Mouse (Mus musculus) lung, adult 2 months (tissue): ENCODE measurements around the gene Mapkbp1.

Experiments used
- CTCF ChIP-seq: fragments of 200-500 bp; IDR thresholded peaks from 2 replicates; pipeline ENCODE4 v1.5.1; 2011; ENCODE audit warnings: mild to moderate bottlenecking, low read length, control low read depth; ENCODE audit not compliant: insufficient read depth
- POLR2A ChIP-seq: fragments of 200-500 bp; IDR thresholded peaks from 2 replicates; pipeline ENCODE4 v1.6.1; 2011; ENCODE audit warnings: low read depth, mild to moderate bottlenecking, control low read depth, low read length, borderline replicate concordance; ENCODE audit errors: extremely low read depth

DNA sequence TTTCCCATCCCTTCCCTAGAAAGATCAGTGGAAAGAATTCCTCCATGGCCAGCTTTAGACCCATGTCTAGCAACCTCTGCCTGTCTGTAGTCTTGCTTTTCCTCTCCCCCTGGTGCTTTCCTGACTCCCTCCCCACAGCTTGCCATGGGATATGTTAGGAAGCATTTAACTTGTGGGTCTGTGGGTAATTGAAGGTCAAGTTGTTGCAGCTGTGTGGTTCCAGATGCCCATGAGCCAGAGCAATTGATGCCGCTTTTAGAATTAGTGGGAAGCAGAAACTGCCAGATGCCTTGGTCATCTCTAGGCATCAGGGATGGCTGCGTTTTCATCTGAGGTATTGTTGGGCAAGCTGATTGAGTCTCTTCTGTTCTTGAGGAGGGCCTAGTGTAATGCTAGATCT, 9.1 kb downstream of the Mapkbp1 start:
- no peak for TF ChIP-seq POLR2A
- no peak for TF ChIP-seq CTCF
